Mouse (Mus musculus): Measurements from ENCODE around the gene Rin2.
"Not testable (repeated sequence)": the region's sequence is repeated elsewhere in the genome, so short reads cannot be mapped to it uniquely, and the experiment has no call there.

Gene Rin2

DNA sequence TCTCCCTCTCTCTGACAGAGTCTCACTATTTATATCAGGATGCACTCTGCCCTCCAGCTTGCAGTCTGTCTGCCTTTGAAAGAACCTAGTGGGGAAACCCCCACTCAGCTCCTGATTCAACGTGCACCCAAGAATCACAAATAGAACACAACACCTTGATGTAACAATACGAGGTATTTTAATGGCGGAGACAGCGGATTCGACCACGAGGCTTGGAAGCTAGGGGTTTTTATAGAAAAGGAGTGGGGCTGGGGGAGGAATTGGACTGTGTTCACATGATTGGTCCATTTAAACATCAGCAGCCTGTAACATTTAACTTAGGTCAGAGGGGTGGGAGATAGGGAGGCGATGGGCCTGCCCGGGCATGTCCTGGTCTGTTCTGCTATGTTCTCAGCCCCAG is 225.3 kb downstream of the Rin2 start:
- DNase-seq (ENCODE audit: low spot score), result not testable (repeated sequence)

GRCm38 (mm10) chr2:145901861-145902260 is 226.8 kb downstream of the Rin2 start, which contains the start of gene Naa20:
Gene Naa20, plus strand, starts transcription at chr2:145902099.
- no peak for DNase-seq (ENCODE audit: low spot score)

- peak; percentile 81 for DNase-seq (ENCODE audit: low spot score)
Observed at GRCm38 (mm10) chr2:145903061-145903901, 228.3 kb downstream of the Rin2 start.

GRCm38 (mm10) chr2:145903983-145904616 is 229.1 kb downstream of the Rin2 start:
- no peak for DNase-seq (ENCODE audit: low spot score)

- no peak for DNase-seq (ENCODE audit: low spot score)
Observed at GRCm38 (mm10) chr2:145905156-145905555, 230.1 kb downstream of the Rin2 start.

DNA sequence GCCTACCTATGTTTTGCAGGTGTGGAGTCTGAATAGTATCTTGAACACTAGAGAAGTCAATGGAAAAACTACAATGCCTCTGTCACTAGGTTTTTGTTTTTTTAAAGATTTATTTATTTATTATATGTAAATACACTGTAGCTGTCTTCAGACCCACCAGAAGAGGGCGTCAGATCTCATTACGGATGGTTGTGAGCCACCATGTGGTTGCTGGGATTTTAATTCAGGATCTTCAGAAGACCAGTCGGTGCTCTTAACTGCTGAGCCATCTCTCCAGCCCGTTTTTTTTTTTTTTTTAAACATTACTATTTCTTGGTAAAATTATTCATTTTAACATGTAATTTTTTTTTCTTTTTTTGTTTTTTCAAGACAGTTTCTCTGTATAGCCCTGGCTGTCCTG is 230.9 kb downstream of the Rin2 start:
- DNase-seq (ENCODE audit: low spot score), result not testable (repeated sequence)

GRCm38 (mm10) chr2:145920941-145921650 is 246.1 kb downstream of the Rin2 start:
- DNase-seq (ENCODE audit: low spot score), result no peak

- peak; percentile 87 for DNase-seq (ENCODE audit: low spot score)
Observed at GRCm38 (mm10) chr2:145934339-145935231, 259.6 kb downstream of the Rin2 start, which contains the start of the genes Cfap61 and Crnkl1. Gene Cfap61, plus strand, starts transcription at chr2:145934784. Gene Crnkl1, minus strand, starts transcription at chr2:145935014.

DNA sequence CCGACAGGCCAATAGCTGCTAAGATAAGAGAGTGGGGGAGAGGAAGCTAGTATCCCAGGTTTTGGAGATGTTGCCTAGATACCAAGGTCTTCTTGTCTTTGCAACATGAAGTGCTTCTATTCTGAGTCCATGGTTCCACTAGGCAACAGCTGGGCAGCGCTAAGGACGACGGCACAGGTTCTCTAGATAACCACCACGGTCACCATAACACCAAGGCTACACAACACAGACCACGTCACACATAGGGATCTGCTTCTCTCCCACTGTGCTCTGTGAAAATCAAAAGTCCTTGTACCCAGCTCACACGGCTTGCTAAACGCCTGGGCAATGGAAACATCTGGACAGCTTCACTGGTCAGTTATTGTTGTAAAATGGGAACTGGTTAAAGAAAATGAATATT is 262.0 kb downstream of the Rin2 start:
- DNase-seq (ENCODE audit: low spot score), result peak; percentile 69
